Mouse (Mus musculus): ENCODE results near the gene Uba52. TPM values are rescaled to one million over a fixed set of nuclear protein-coding genes. Genes with fewer than 3 reads are reported as not detected.

Uba52 gene
- polyA plus RNA-seq, 1 experiment = 770 TPM

DNA sequence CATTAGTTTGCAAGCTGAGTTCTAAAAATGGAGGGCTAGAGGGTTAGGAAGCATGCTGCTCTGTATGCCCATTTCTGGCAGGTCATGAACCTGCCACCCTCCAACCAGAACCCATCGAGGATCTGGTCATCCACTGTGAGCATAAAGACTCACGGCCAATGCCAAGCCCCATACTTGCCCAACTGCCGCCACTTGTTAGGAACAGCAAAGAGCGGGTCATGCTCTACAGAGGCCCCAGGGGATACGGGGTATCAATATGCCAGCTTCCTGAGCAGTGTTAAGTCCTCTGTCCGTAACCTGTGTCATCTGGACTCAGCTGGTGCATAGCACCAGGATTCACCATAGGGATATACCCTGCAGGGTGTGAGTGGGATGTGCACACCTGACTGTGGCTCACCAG lies 46.4 kb downstream of the Uba52 start:
- H3K36me3 ChIP-seq (ENCODE audit: control insufficient read depth, insufficient read depth, low read length) = no peaks in the 10 kb centered on the region; the same call in 1 of the 2 replicates
- TF ChIP-seq CTCF (IDR thresholded peaks at IDR 0.05; ENCODE audit: extremely low read depth, insufficient read length, insufficient replicate concordance, low read depth, low read length) (no peak), POLR2A (IDR thresholded peaks at IDR 0.05; ENCODE audit: low read depth, low read length) (no peak)
- no peak overlapping the region for H3K4me3 ChIP-seq (ENCODE audit: low read depth, low read length)
- H3K4me1 ChIP-seq (ENCODE audit: control insufficient read depth, insufficient read depth, insufficient read length, low read length) = peaks cover 5% of the 10 kb centered on the region; the same call in 1 of the 2 replicates
- H3K27ac ChIP-seq (ENCODE audit: insufficient read depth, low read depth, low read length) = no peak overlapping the region
- H3K27me3 ChIP-seq (ENCODE audit: control insufficient read depth, insufficient read depth, low read length) = no peaks in the 10 kb centered on the region
- WGBS = 93% methylated on average over 6 of the region's 6 CpGs

DNA sequence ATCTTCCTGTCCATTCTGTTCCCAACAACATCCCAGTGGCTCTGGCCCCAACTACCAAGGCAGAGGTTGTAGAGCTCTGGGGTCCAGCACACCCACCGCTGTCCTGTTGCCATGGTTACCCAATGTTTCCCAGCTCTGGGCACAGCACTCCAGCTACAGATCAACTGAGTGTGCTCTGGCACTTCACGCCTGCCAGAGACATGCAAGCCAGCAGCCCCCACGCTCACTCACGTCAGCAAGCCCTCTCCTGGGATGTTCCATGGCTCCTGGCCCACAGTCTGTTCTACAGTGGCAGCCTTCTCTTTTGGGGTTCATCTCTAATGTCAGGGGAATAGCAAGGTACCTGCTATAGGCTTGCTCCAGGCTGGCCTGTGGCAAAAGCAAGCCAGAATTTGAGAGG lies 47.3 kb downstream of the Uba52 start:
- Histone ChIP-seq H3K36me3 (ENCODE audit: control insufficient read depth, insufficient read depth, low read length) (no peaks in the 10 kb centered on the region; the same call in 1 of the 2 replicates), H3K27me3 (ENCODE audit: control insufficient read depth, insufficient read depth, low read length) (no peaks in the 10 kb centered on the region)
- WGBS = 88% methylated on average over 4 of the region's 4 CpGs

DNA sequence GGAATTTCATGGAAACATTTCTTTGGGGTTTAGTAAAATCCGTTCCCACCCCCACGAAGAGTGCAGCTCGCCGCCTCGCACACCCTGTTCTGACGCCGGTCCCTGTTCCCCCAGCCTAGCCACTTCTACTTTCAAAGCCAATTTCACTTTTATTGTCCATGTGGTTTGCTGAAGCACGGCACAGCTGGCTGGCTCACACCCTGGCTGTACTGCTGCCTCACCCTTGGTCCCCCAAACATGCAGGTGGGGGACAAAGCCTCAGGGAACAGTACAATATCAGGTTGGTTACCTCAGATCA lies 48.1 kb downstream of the Uba52 start:
- peaks cover 4% of the 10 kb centered on the region; the same call in 1 of the 2 replicates for H3K4me1 ChIP-seq (ENCODE audit: control insufficient read depth, insufficient read depth, insufficient read length, low read length)
- no peak overlapping the region for H3K27ac ChIP-seq (ENCODE audit: insufficient read depth, low read depth, low read length)
- H3K27me3 ChIP-seq (ENCODE audit: control insufficient read depth, insufficient read depth, low read length) = no peaks in the 10 kb centered on the region
- 88% methylated on average over 8 of the region's 8 CpGs for WGBS
- no peak overlapping the region for H3K4me3 ChIP-seq (ENCODE audit: low read depth, low read length)
- no peaks in the 10 kb centered on the region; the same call in 1 of the 2 replicates for H3K36me3 ChIP-seq (ENCODE audit: control insufficient read depth, insufficient read depth, low read length)
- TF ChIP-seq POLR2A (IDR thresholded peaks at IDR 0.05; ENCODE audit: low read depth, low read length) (no peak), CTCF (IDR thresholded peaks at IDR 0.05; ENCODE audit: extremely low read depth, insufficient read length, insufficient replicate concordance, low read depth, low read length) (no peak)

More for the DNA sequence above, 47.3 kb downstream of the Uba52 start:
- Histone ChIP-seq H3K4me1 (ENCODE audit: control insufficient read depth, insufficient read depth, insufficient read length, low read length) (peaks cover 5% of the 10 kb centered on the region; the same call in 1 of the 2 replicates), H3K27ac (ENCODE audit: insufficient read depth, low read depth, low read length) (no peak overlapping the region), H3K4me3 (ENCODE audit: low read depth, low read length) (no peak overlapping the region)
- TF ChIP-seq CTCF (IDR thresholded peaks at IDR 0.05; ENCODE audit: extremely low read depth, insufficient read length, insufficient replicate concordance, low read depth, low read length) (no peak), POLR2A (IDR thresholded peaks at IDR 0.05; ENCODE audit: low read depth, low read length) (no peak)

DNA sequence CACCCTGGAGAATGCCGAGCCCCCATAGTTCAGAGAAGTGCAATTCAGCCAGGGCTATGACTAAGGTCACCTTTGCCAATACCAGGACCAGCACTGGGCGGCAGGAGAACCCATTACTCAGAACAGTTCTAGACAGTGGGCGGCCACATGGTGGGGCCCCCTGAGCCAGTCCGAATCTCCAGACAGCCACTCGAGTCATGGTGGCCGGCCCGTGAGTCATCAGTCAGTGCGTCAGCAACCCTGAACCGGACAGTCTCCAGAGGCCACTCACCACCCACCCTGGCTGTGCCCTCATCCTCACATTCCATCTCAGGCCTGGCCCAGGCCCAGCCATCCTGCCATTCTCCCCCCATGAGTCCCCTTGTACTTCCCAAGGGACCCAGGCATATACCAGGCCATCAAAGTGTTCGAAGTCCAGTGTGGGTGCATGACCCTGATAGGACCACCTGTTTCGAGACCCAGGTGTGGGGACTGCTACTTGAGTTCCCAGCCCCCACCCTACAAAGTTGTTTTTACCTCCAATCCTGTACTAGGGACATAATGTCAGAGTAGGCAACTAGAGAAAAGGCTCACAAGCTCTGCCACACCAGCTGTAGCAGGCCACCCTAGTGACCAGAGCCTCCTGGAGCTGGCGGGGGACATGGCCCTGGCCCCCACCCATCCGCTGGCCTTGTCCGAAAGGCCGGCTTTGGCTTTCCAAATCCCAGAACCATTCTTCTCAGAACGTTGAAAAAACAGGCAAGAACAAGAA lies 48.7 kb downstream of the Uba52 start:
- Histone ChIP-seq H3K4me3 (ENCODE audit: low read depth, low read length) (no peak overlapping the region), H3K27me3 (ENCODE audit: control insufficient read depth, insufficient read depth, low read length) (no peaks in the 10 kb centered on the region), H3K27ac (ENCODE audit: insufficient read depth, low read depth, low read length) (no peak overlapping the region), H3K4me1 (ENCODE audit: control insufficient read depth, insufficient read depth, insufficient read length, low read length) (no peaks in the 10 kb centered on the region), H3K36me3 (ENCODE audit: control insufficient read depth, insufficient read depth, low read length) (no peaks in the 10 kb centered on the region; the same call in 1 of the 2 replicates)
- WGBS = 90% methylated on average over 16 of the region's 16 CpGs
- TF ChIP-seq CTCF (IDR thresholded peaks at IDR 0.05; ENCODE audit: extremely low read depth, insufficient read length, insufficient replicate concordance, low read depth, low read length) (no peak), POLR2A (IDR thresholded peaks at IDR 0.05; ENCODE audit: low read depth, low read length) (no peak)

DNA sequence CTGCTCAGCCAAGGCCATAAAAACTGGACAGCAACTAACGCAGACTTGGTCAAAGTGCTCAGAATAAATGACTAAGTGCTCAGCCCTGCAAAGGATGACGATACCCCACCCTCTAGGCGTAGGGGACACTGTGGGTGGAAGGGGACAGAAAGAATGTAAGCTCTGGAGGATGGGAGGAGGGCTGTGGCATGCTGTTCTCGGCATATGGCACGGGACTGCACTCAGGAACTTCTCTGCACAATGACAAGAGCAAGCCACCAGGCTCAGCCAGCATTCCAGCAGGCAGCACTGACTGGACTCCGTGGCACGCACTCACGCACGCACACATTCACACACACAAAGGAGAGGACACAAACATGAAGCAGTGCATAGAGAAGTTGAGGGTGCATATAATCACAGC lies 50.0 kb downstream of the Uba52 start:
- 83% methylated on average over 9 of the region's 9 CpGs for WGBS
- Histone ChIP-seq H3K4me3 (ENCODE audit: low read depth, low read length) (no peak overlapping the region), H3K27ac (ENCODE audit: insufficient read depth, low read depth, low read length) (no peak overlapping the region), H3K36me3 (ENCODE audit: control insufficient read depth, insufficient read depth, low read length) (no peaks in the 10 kb centered on the region; the same call in 1 of the 2 replicates), H3K4me1 (ENCODE audit: control insufficient read depth, insufficient read depth, insufficient read length, low read length) (no peaks in the 10 kb centered on the region), H3K27me3 (ENCODE audit: control insufficient read depth, insufficient read depth, low read length) (no peaks in the 10 kb centered on the region)
- TF ChIP-seq POLR2A (IDR thresholded peaks at IDR 0.05; ENCODE audit: low read depth, low read length) (no peak), CTCF (IDR thresholded peaks at IDR 0.05; ENCODE audit: extremely low read depth, insufficient read length, insufficient replicate concordance, low read depth, low read length) (no peak)

DNA sequence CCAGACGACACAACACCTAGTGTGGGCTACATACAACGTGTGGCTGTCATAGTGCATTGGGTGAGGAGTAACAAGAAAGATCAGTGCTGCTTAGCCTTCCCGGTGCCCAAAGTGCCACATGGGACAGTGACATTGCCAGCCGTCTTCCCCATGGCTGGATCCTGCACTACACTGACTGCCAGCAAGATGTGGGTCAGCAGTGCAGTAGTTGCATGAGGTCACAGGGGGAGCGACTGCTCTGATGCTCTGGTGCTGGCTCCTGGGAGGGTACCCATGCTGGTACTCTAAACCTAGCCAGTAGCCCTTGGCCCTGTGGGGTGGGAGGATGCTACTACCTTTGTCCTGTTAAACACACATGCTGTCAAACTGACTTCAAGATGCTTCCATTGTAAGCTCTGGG lies 50.4 kb downstream of the Uba52 start:
- Histone ChIP-seq H3K27ac (ENCODE audit: insufficient read depth, low read depth, low read length) (no peak overlapping the region), H3K27me3 (ENCODE audit: control insufficient read depth, insufficient read depth, low read length) (no peaks in the 10 kb centered on the region), H3K4me3 (ENCODE audit: low read depth, low read length) (no peak overlapping the region), H3K4me1 (ENCODE audit: control insufficient read depth, insufficient read depth, insufficient read length, low read length) (no peaks in the 10 kb centered on the region), H3K36me3 (ENCODE audit: control insufficient read depth, insufficient read depth, low read length) (no peaks in the 10 kb centered on the region)
- WGBS = 97% methylated on average over 5 of the region's 5 CpGs
- TF ChIP-seq CTCF (IDR thresholded peaks at IDR 0.05; ENCODE audit: extremely low read depth, insufficient read length, insufficient replicate concordance, low read depth, low read length) (no peak), POLR2A (IDR thresholded peaks at IDR 0.05; ENCODE audit: low read depth, low read length) (no peak)

DNA sequence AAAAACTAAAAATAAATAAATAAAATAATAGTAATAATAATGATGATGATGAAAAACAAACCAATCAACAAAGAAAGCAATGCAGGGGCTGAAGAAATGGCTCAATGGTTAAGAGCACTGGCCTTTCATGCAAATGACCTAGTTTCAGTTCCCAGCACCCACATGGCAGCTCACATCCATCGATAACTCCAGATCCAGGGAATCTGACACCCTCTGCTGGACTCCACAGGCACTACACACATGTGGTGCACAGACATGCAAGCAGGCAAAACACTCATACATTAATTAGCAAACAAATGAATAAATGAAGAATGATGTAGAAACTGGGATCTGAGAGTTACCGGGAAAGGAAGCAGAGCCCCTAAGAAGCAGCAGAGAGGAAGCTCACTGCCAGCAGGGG lies 51.0 kb downstream of the Uba52 start:
- TF ChIP-seq CTCF (IDR thresholded peaks at IDR 0.05; ENCODE audit: extremely low read depth, insufficient read length, insufficient replicate concordance, low read depth, low read length) = no peak
- TF ChIP-seq POLR2A (IDR thresholded peaks at IDR 0.05; ENCODE audit: low read depth, low read length) = no peak
- H3K27ac ChIP-seq (ENCODE audit: insufficient read depth, low read depth, low read length) = no peak overlapping the region
- H3K4me3 ChIP-seq (ENCODE audit: low read depth, low read length) = no peak overlapping the region
- WGBS = 94% methylated on average over 2 of the region's 2 CpGs
- H3K4me1 ChIP-seq (ENCODE audit: control insufficient read depth, insufficient read depth, insufficient read length, low read length) = no peaks in the 10 kb centered on the region
- H3K27me3 ChIP-seq (ENCODE audit: control insufficient read depth, insufficient read depth, low read length) = no peaks in the 10 kb centered on the region
- H3K36me3 ChIP-seq (ENCODE audit: control insufficient read depth, insufficient read depth, low read length) = no peaks in the 10 kb centered on the region
